Mouse (Mus musculus): ENCODE measurements at regions not wholly inside any gene's neighbourhood (a gene's known extent, or its start where the extent isn't known, plus 50 kb on each side); places are given as distances from the start of the nearest gene placed in this dataset.
A peak's percentile ranks its signal among the peaks of the same experiment; 100 is the strongest.

- H3K27ac ChIP-seq (ENCODE audit: low read depth, low read length), result no peak overlapping the region
- H3K4me2 ChIP-seq (ENCODE audit: low read depth, low read length, poor library complexity, severe bottlenecking), result no peak overlapping the region
- no peaks in the 10 kb centered on the region for H3K9me3 ChIP-seq (ENCODE audit: low read length)
- no peaks in the 10 kb centered on the region; the same call in 1 of the 2 replicates for H3K4me1 ChIP-seq (ENCODE audit: insufficient read depth, low read length)
- no peak overlapping the region for H3K9ac ChIP-seq (replicated peaks; ENCODE audit: low read length, poor library complexity, severe bottlenecking)
- ATAC-seq (ENCODE audit: low FRiP score) (no peak), DNase-seq (ENCODE audit: low spot score) (no peak)
- no peaks in the 10 kb centered on the region for H3K36me3 ChIP-seq (ENCODE audit: insufficient read depth, low read length)
- no peak overlapping the region for H3K4me3 ChIP-seq (ENCODE audit: low read depth, low read length)
- WGBS, result 81% methylated on average over 7 of the region's 7 CpGs
- TF ChIP-seq CTCF (IDR thresholded peaks at IDR 0.05), result no peak
- H3K27me3 ChIP-seq (ENCODE audit: insufficient read depth, low read length), result no peaks in the 10 kb centered on the region
These were observed 187.0 kb upstream of the Jade1 start for GRCm38 (mm10) chr3:41368351-41369101.

GRCm38 (mm10) chr3:41366764-41367163, 188.8 kb upstream of the Jade1 start:
- Histone ChIP-seq H3K4me2 (ENCODE audit: low read depth, low read length, poor library complexity, severe bottlenecking) (no peak overlapping the region), H3K27me3 (ENCODE audit: insufficient read depth, low read length) (no peaks in the 10 kb centered on the region), H3K4me1 (ENCODE audit: insufficient read depth, low read length) (no peaks in the 10 kb centered on the region), H3K4me3 (ENCODE audit: low read depth, low read length) (no peak overlapping the region), H3K27ac (ENCODE audit: low read depth, low read length) (no peak overlapping the region), H3K9ac (replicated peaks; ENCODE audit: low read length, poor library complexity, severe bottlenecking) (no peak overlapping the region), H3K9me3 (ENCODE audit: low read length) (no peaks in the 10 kb centered on the region), H3K36me3 (ENCODE audit: insufficient read depth, low read length) (no peaks in the 10 kb centered on the region)
- no peak for TF ChIP-seq CTCF (IDR thresholded peaks at IDR 0.05)
- no peak for ATAC-seq (ENCODE audit: low FRiP score)
- WGBS, result 94% methylated on average over 4 of the region's 4 CpGs
- DNase-seq (ENCODE audit: low spot score), result no peak

GRCm38 (mm10) chr3:41366264-41366663, 189.3 kb upstream of the Jade1 start:
- no peaks in the 10 kb centered on the region for H3K36me3 ChIP-seq (ENCODE audit: insufficient read depth, low read length)
- TF ChIP-seq CTCF (IDR thresholded peaks at IDR 0.05), result no peak
- ATAC-seq (ENCODE audit: low FRiP score), result no peak
- H3K4me1 ChIP-seq (ENCODE audit: insufficient read depth, low read length), result no peaks in the 10 kb centered on the region
- H3K27ac ChIP-seq (ENCODE audit: low read depth, low read length), result no peak overlapping the region
- 34% methylated on average over 9 of the region's 9 CpGs for WGBS
- no peaks in the 10 kb centered on the region for H3K9me3 ChIP-seq (ENCODE audit: low read length)
- no peak overlapping the region for H3K4me3 ChIP-seq (ENCODE audit: low read depth, low read length)
- H3K9ac ChIP-seq (replicated peaks; ENCODE audit: low read length, poor library complexity, severe bottlenecking), result no peak overlapping the region
- no peak overlapping the region for H3K4me2 ChIP-seq (ENCODE audit: low read depth, low read length, poor library complexity, severe bottlenecking)
- no peak for DNase-seq (ENCODE audit: low spot score)
- H3K27me3 ChIP-seq (ENCODE audit: insufficient read depth, low read length), result no peaks in the 10 kb centered on the region

GRCm38 (mm10) chr3:41365145-41365830, 190.2 kb upstream of the Jade1 start:
- WGBS, result 68% methylated on average over 8 of the region's 8 CpGs
- no peak for ATAC-seq (ENCODE audit: low FRiP score)

GRCm38 (mm10) chr3:41363947-41364346, 191.6 kb upstream of the Jade1 start:
- 91% methylated on average over 3 of the region's 3 CpGs for WGBS
- no peak for ATAC-seq (ENCODE audit: low FRiP score)
- TF ChIP-seq CTCF (IDR thresholded peaks at IDR 0.05), result no peak

More at GRCm38 (mm10) chr3:41365145-41365830, 190.2 kb upstream of the Jade1 start:
- DNase-seq (ENCODE audit: low spot score), result no peak
- no peak overlapping the region for H3K4me3 ChIP-seq (ENCODE audit: low read depth, low read length)
- no peak overlapping the region for H3K4me2 ChIP-seq (ENCODE audit: low read depth, low read length, poor library complexity, severe bottlenecking)
- H3K9ac ChIP-seq (replicated peaks; ENCODE audit: low read length, poor library complexity, severe bottlenecking), result no peak overlapping the region
- no peaks in the 10 kb centered on the region for H3K9me3 ChIP-seq (ENCODE audit: low read length)
- H3K4me1 ChIP-seq (ENCODE audit: insufficient read depth, low read length), result no peaks in the 10 kb centered on the region
- TF ChIP-seq CTCF (IDR thresholded peaks at IDR 0.05), result no peak
- H3K27me3 ChIP-seq (ENCODE audit: insufficient read depth, low read length), result no peaks in the 10 kb centered on the region
- H3K36me3 ChIP-seq (ENCODE audit: insufficient read depth, low read length), result no peaks in the 10 kb centered on the region
- no peak overlapping the region for H3K27ac ChIP-seq (ENCODE audit: low read depth, low read length)

GRCm38 (mm10) chr3:41360231-41360630, 195.3 kb upstream of the Jade1 start:
- peak; percentile 42 for DNase-seq (ENCODE audit: low spot score)
- H3K36me3 ChIP-seq (ENCODE audit: insufficient read depth, low read length), result no peaks in the 10 kb centered on the region
- ATAC-seq (ENCODE audit: low FRiP score), result 0 out of 2 replicates have a peak, but pooled peaks have one; percentile 42

More at GRCm38 (mm10) chr3:41363947-41364346, 191.6 kb upstream of the Jade1 start:
- Histone ChIP-seq H3K27ac (ENCODE audit: low read depth, low read length) (no peak overlapping the region), H3K36me3 (ENCODE audit: insufficient read depth, low read length) (no peaks in the 10 kb centered on the region), H3K4me2 (ENCODE audit: low read depth, low read length, poor library complexity, severe bottlenecking) (no peak overlapping the region), H3K9ac (replicated peaks; ENCODE audit: low read length, poor library complexity, severe bottlenecking) (no peak overlapping the region), H3K27me3 (ENCODE audit: insufficient read depth, low read length) (no peaks in the 10 kb centered on the region), H3K4me3 (ENCODE audit: low read depth, low read length) (no peak overlapping the region), H3K4me1 (ENCODE audit: insufficient read depth, low read length) (no peaks in the 10 kb centered on the region), H3K9me3 (ENCODE audit: low read length) (no peaks in the 10 kb centered on the region)
- no peak for DNase-seq (ENCODE audit: low spot score)

More at GRCm38 (mm10) chr3:41360231-41360630, 195.3 kb upstream of the Jade1 start:
- Histone ChIP-seq H3K4me2 (ENCODE audit: low read depth, low read length, poor library complexity, severe bottlenecking) (no peak overlapping the region), H3K27me3 (ENCODE audit: insufficient read depth, low read length) (no peaks in the 10 kb centered on the region), H3K9me3 (ENCODE audit: low read length) (no peaks in the 10 kb centered on the region), H3K9ac (replicated peaks; ENCODE audit: low read length, poor library complexity, severe bottlenecking) (no peak overlapping the region), H3K4me3 (ENCODE audit: low read depth, low read length) (no peak overlapping the region), H3K4me1 (ENCODE audit: insufficient read depth, low read length) (no peaks in the 10 kb centered on the region), H3K27ac (ENCODE audit: low read depth, low read length) (no peak overlapping the region)
- TF ChIP-seq CTCF (IDR thresholded peaks at IDR 0.05), result no peak
- 70% methylated on average over 5 of the region's 5 CpGs for WGBS
